ENCODE assay signal across 9 mouse cellular contexts in genomic region chr8:124791751-124792150, GRCm38 (mm10). TPM values are rescaled to one million over a fixed set of nuclear protein-coding genes. Genes with fewer than 3 reads are reported as not detected.
DNase-seq lines count a peak whose midpoint lies in the region; ATAC-seq lines count a peak whose summit lies in the region.
"Had no signal": no experiment of that assay in that cellular context is flagged by ENCODE, and none has a peak within 500 bp of the region (broad histone marks: within the 10 kb centered on the region; RNA-seq: fewer than 3 reads in every experiment).

No protein-coding gene starts in this region.

- no peaks in the 10 kb centered on the region for H3K9me3 ChIP-seq in embryonic facial prominence, embryonic 15.5 days (replicated peaks)
- no peaks in the 10 kb centered on the region for H3K9me3 ChIP-seq in intestine, embryonic 15.5 days
- no peaks in the 10 kb centered on the region for H3K9me3 ChIP-seq in neural tube, embryonic 13.5 days

- no peak overlapping the region for H3K27ac ChIP-seq in embryonic facial prominence, embryonic 15.5 days (replicated peaks)
- H3K27ac ChIP-seq in intestine, embryonic 15.5 days = no peak overlapping the region
- H3K27ac ChIP-seq in neural tube, embryonic 13.5 days (replicated peaks) = peak overlapping the region; percentile 98

- H3K4me2 ChIP-seq in embryonic facial prominence, embryonic 15.5 days (replicated peaks) = peak overlapping the region; percentile 100
- H3K4me2 ChIP-seq in intestine, embryonic 15.5 days (replicated peaks) = peak overlapping the region; percentile 100
- peak overlapping the region; percentile 89 for H3K4me2 ChIP-seq in neural tube, embryonic 13.5 days

- ATAC-seq in embryonic facial prominence, embryonic 15.5 days (ENCODE audit: insufficient number of reproducible peaks, low FRiP score, low TSS enrichment, low read depth) = no peak
- ATAC-seq in intestine, embryonic 15.5 days = no peak
- no peak for ATAC-seq in neural tube, embryonic 13.5 days (ENCODE audit: low read depth)
- no peak for ATAC-seq in erythroblast, adult 5-6 weeks (replicated peaks; ENCODE audit: low FRiP score, poor library complexity, severe bottlenecking)

- no peak overlapping the region for H3K9ac ChIP-seq in embryonic facial prominence, embryonic 15.5 days
- H3K9ac ChIP-seq in intestine, embryonic 15.5 days = no peak overlapping the region
- H3K9ac ChIP-seq in neural tube, embryonic 13.5 days = peak overlapping the region; percentile 93

- peaks cover 35% of the 10 kb centered on the region for H3K4me1 ChIP-seq in embryonic facial prominence, embryonic 15.5 days
- H3K4me1 ChIP-seq in intestine, embryonic 15.5 days (replicated peaks) = peaks cover 28% of the 10 kb centered on the region
- H3K4me1 ChIP-seq in neural tube, embryonic 13.5 days (replicated peaks) = peaks cover 53% of the 10 kb centered on the region

- H3K4me3 ChIP-seq in embryonic facial prominence, embryonic 15.5 days (replicated peaks) = peak overlapping the region; percentile 57
- peak overlapping the region; percentile 57 for H3K4me3 ChIP-seq in intestine, embryonic 15.5 days (replicated peaks)
- H3K4me3 ChIP-seq in neural tube, embryonic 13.5 days = peak overlapping the region; percentile 84

- H3K36me3 ChIP-seq in embryonic facial prominence, embryonic 15.5 days = no peaks in the 10 kb centered on the region
- no peaks in the 10 kb centered on the region for H3K36me3 ChIP-seq in intestine, embryonic 15.5 days
- no peaks in the 10 kb centered on the region for H3K36me3 ChIP-seq in neural tube, embryonic 13.5 days

- intact Hi-C loops in left cerebral cortex, postnatal 4 days (cut with DNase I) = no loop called here
- intact Hi-C loops in left cerebral cortex, postnatal 14 days (cut with DNase I) = no loop called here

- DNase-seq in left cerebral cortex, postnatal 4 days = peak; percentile 45
- no peak for DNase-seq in left cerebral cortex, postnatal 14 days (ENCODE audit: low spot score in 2 of 2)
- DNase-seq in adrenal gland, adult 18-20 months (ENCODE audit: low spot score in 2 of 2) = no peak
- DNase-seq in testis, postnatal 14 days (ENCODE audit: low spot score) = no peak

- 41% methylated on average over 4 of the region's 4 CpGs for WGBS in embryonic facial prominence, embryonic 15.5 days
- WGBS in intestine, embryonic 15.5 days = 42% methylated on average over 4 of the region's 4 CpGs
- 46% methylated on average over 4 of the region's 4 CpGs for WGBS in neural tube, embryonic 13.5 days

- peaks cover 78% of the 10 kb centered on the region for H3K27me3 ChIP-seq in embryonic facial prominence, embryonic 15.5 days
- H3K27me3 ChIP-seq in intestine, embryonic 15.5 days (replicated peaks) = peaks cover 58% of the 10 kb centered on the region
- peaks cover 27% of the 10 kb centered on the region for H3K27me3 ChIP-seq in neural tube, embryonic 13.5 days

RNA-seq across cellular contexts. Expression of gene Trim67, which starts 1.1 kb away (rescaled TPM):
- 100 to 1,000 TPM; 251 to 271 TPM for total RNA-seq in left cerebral cortex, postnatal 4 days (2021)
- total RNA-seq in left cerebral cortex, postnatal 14 days (2021) = 1 to 10 TPM; 5.1 to 5.8 TPM
- 0.13 and 0.17 TPM in 2 replicates for polyA plus RNA-seq in embryonic facial prominence, embryonic 15.5 days (2015; fragmentation: Nextera tagmentation; extraction: Ambion mirVana)
- polyA plus RNA-seq in intestine, embryonic 15.5 days (2015; fragmentation: Nextera tagmentation; extraction: Ambion mirVana) = 0.57 and 0.64 TPM in 2 replicates
- polyA plus RNA-seq in neural tube, embryonic 13.5 days (2015; fragmentation: Nextera tagmentation; extraction: Ambion mirVana) = 21.1 TPM in 2 replicates
- total RNA-seq in adrenal gland, adult 18-20 months (2021) = 1 to 10 TPM; 1.1 to 2.2 TPM
- not detected in 2 replicates for total RNA-seq in erythroblast, adult 5-6 weeks (2015; ENCODE audit: low replicate concordance)
- total RNA-seq in erythroblast, adult 5-6 weeks (2017; ENCODE audit: low replicate concordance) = not detected in 2 replicates
- total RNA-seq: hematopoietic stem cell, adult 5-6 weeks had no signal

RNA-seq across cellular contexts. Expression of gene Fam89a, which starts 40.1 kb away (rescaled TPM):
- total RNA-seq in left cerebral cortex, postnatal 4 days (2021) = under 1 TPM; 0.28 to 0.44 TPM
- under 1 TPM; 0.34 to 0.62 TPM for total RNA-seq in left cerebral cortex, postnatal 14 days (2021)
- 5.4 and 6.6 TPM in 2 replicates for polyA plus RNA-seq in embryonic facial prominence, embryonic 15.5 days (2015; fragmentation: Nextera tagmentation; extraction: Ambion mirVana)
- 3.9 and 4.3 TPM in 2 replicates for polyA plus RNA-seq in intestine, embryonic 15.5 days (2015; fragmentation: Nextera tagmentation; extraction: Ambion mirVana)
- 12.1 and 15.9 TPM in 2 replicates for polyA plus RNA-seq in neural tube, embryonic 13.5 days (2015; fragmentation: Nextera tagmentation; extraction: Ambion mirVana)
- total RNA-seq in adrenal gland, adult 18-20 months (2021) = under 1 TPM in 1 of 2 experiments, not detected in 1; 0.90 TPM
- 1.3 TPM in 1 of 2 replicates, not detected in the other for total RNA-seq in erythroblast, adult 5-6 weeks (2015; ENCODE audit: low replicate concordance)
- not detected in 2 replicates for total RNA-seq in erythroblast, adult 5-6 weeks (2017; ENCODE audit: low replicate concordance)
- total RNA-seq: hematopoietic stem cell, adult 5-6 weeks had no signal

Comparison
In these comparisons a context has a peak if more than half of its experiments do, and no peak if none do; other contexts are left out.
1. RNA of gene Trim67, which starts 1.1 kb away (total RNA-seq): 251 to 271 TPM in left cerebral cortex, postnatal 4 days; 5.1 to 5.8 TPM in left cerebral cortex, postnatal 14 days, 1.1 to 2.2 TPM in adrenal gland, adult 18-20 months and not detected in erythroblast, adult 5-6 weeks; every median in the first group is over 10 times any median in the second.
2. Peak in every context shown above with its lines, with median percentiles within 50 percentile points of each other: H3K4me2 ChIP-seq and H3K4me3 ChIP-seq.